Mouse (Mus musculus) testis, adult 2 months (tissue): ENCODE data around the gene Utp11. TPM values are rescaled to one million over a fixed set of nuclear protein-coding genes. Genes with fewer than 3 reads are reported as not detected.

Experiments
- H3K27ac ChIP-seq: fragments of 200-500 bp; 2 replicates; pipeline ENCODE4 v1.5.1; 2012; ENCODE audit warnings: low read depth, low read length; ENCODE audit not compliant: control insufficient read depth, insufficient read depth
- H3K27me3 ChIP-seq: fragments of 200-500 bp; 2 replicates; pipeline ENCODE4 v1.6.1; 2012; ENCODE audit warnings: mild to moderate bottlenecking, low read length, moderate library complexity; ENCODE audit not compliant: control insufficient read depth, insufficient read depth
- H3K36me3 ChIP-seq: fragments of 200-500 bp; 2 replicates; pipeline ENCODE4 v1.6.1; 2012; ENCODE audit warnings: mild to moderate bottlenecking, low read length; ENCODE audit not compliant: control insufficient read depth, insufficient read depth
- H3K4me1 ChIP-seq: fragments of 200-500 bp; 2 replicates; pipeline ENCODE4 v1.6.1; 2012; ENCODE audit warnings: low read length; ENCODE audit not compliant: control insufficient read depth, insufficient read depth
- H3K4me3 ChIP-seq: fragments of 200-500 bp; 2 replicates; pipeline ENCODE4 v1.5.1; 2012; ENCODE audit warnings: low read depth, mild to moderate bottlenecking, low read length, moderate library complexity, mixed read lengths; ENCODE audit not compliant: control insufficient read depth
- CTCF ChIP-seq: fragments of 200-500 bp; IDR thresholded peaks from 2 replicates; pipeline ENCODE4 v1.5.1; 2012; ENCODE audit warnings: low read depth, mild to moderate bottlenecking, inconsistent platforms, low read length, moderate library complexity; ENCODE audit not compliant: control insufficient read depth, insufficient read depth, insufficient replicate concordance
- POLR2A ChIP-seq: fragments of 200-500 bp; IDR thresholded peaks from 2 replicates; pipeline ENCODE4 v1.6.1; 2012; ENCODE audit warnings: low read depth, mild to moderate bottlenecking, inconsistent platforms, low read length, moderate library complexity; ENCODE audit not compliant: control insufficient read depth
- polyA plus RNA-seq: library from polyadenylated mRNA; depleted of rRNA; stranded (reverse); fragments of >200 nt; gene quantifications from 2 replicates; pipeline ENCODE4 v1.2.3, GENCODE M21; 2012; rRNA removed

Gene Utp11
- 4.3 and 4.8 TPM in 2 replicates for polyA plus RNA-seq

- TF ChIP-seq POLR2A (peak; percentile 83), CTCF (no peak)
- Histone ChIP-seq H3K4me1 (peaks cover 2% of the 10 kb centered on the region), H3K27ac (peak within 1 kb of the TSS; percentile 71), H3K4me3 (peak within 1 kb of the TSS; percentile 90), H3K27me3 (no peaks in the 10 kb centered on the region), H3K36me3 (no peaks in the 10 kb centered on the region)
Measured at GRCm38 (mm10) chr4:124693135-124693894, at the start of gene Utp11. Utp11 (minus strand) TSS chr4:124693600.

GRCm38 (mm10) chr4:124742839-124743238 is 49.4 kb upstream of the Utp11 start:
- Histone ChIP-seq H3K36me3 (no peaks in the 10 kb centered on the region), H3K27ac (peak overlapping the region; percentile 76), H3K4me3 (no peak overlapping the region), H3K27me3 (no peaks in the 10 kb centered on the region), H3K4me1 (peaks cover 7% of the 10 kb centered on the region)
- TF ChIP-seq POLR2A = no peak
- no peak for TF ChIP-seq CTCF

- TF ChIP-seq POLR2A (peak; percentile 57), CTCF (no peak)
- no peaks in the 10 kb centered on the region for H3K36me3 ChIP-seq
- H3K27me3 ChIP-seq = no peaks in the 10 kb centered on the region
- H3K27ac ChIP-seq = peak within 1 kb of the TSS; percentile 76
- H3K4me3 ChIP-seq = peak within 1 kb of the TSS; percentile 90
- peaks cover 7% of the 10 kb centered on the region for H3K4me1 ChIP-seq
Measured at GRCm38 (mm10) chr4:124741376-124742343, 48.3 kb upstream of the Utp11 start, which contains the start of gene Inpp5b. Inpp5b (plus strand) TSS chr4:124741850.

- TF ChIP-seq CTCF (no peak), POLR2A (no peak)
- Histone ChIP-seq H3K27ac (peak overlapping the region; percentile 3; the same call in 1 of the 2 replicates), H3K4me3 (no peak overlapping the region), H3K36me3 (no peaks in the 10 kb centered on the region), H3K27me3 (no peaks in the 10 kb centered on the region), H3K4me1 (peaks cover 7% of the 10 kb centered on the region)
Measured at GRCm38 (mm10) chr4:124738783-124739182, 45.4 kb upstream of the Utp11 start.

GRCm38 (mm10) chr4:124738013-124738412 is 44.6 kb upstream of the Utp11 start:
- Histone ChIP-seq H3K27ac (no peak overlapping the region), H3K4me1 (peaks cover 7% of the 10 kb centered on the region), H3K27me3 (no peaks in the 10 kb centered on the region), H3K36me3 (no peaks in the 10 kb centered on the region), H3K4me3 (no peak overlapping the region)
- TF ChIP-seq CTCF (no peak), POLR2A (no peak)

GRCm38 (mm10) chr4:124737486-124737885 is 44.1 kb upstream of the Utp11 start:
- TF ChIP-seq CTCF (no peak), POLR2A (no peak)
- no peaks in the 10 kb centered on the region for H3K36me3 ChIP-seq
- H3K27me3 ChIP-seq = no peaks in the 10 kb centered on the region
- no peak overlapping the region for H3K4me3 ChIP-seq
- no peak overlapping the region for H3K27ac ChIP-seq
- peaks cover 7% of the 10 kb centered on the region for H3K4me1 ChIP-seq

GRCm38 (mm10) chr4:124736952-124737351 is 43.6 kb upstream of the Utp11 start:
- H3K27me3 ChIP-seq = no peaks in the 10 kb centered on the region
- no peaks in the 10 kb centered on the region for H3K36me3 ChIP-seq
- no peak for TF ChIP-seq POLR2A
- TF ChIP-seq CTCF = no peak
- H3K4me1 ChIP-seq = peaks cover 3% of the 10 kb centered on the region
- H3K27ac ChIP-seq = 0 out of 2 replicates have a peak overlapping the region, but pooled peaks have one; percentile 23
- no peak overlapping the region for H3K4me3 ChIP-seq
